Mouse (Mus musculus) embryonic facial prominence, embryonic 14.5 days (tissue): Measurements from ENCODE around the gene Gorasp1. TPM values are rescaled to one million over a fixed set of nuclear protein-coding genes. Genes with fewer than 3 reads are reported as not detected.

ENCODE experiments used
- ATAC-seq: fragments of 200-750 bp; cut with Nextera tagmentation; 2 replicates; pipeline ENCODE4 v1.8.0; 2017; ENCODE audit warnings: low read depth, moderate number of reproducible peaks, moderate TSS enrichment
- DNase-seq: peaks from one replicate; pipeline ENCODE4 v3.0.0-alpha.2; 2015; ENCODE audit warnings: low spot score
- H3K27ac ChIP-seq: fragments of 300-500 bp; sonication (generic); replicated peaks from 2 replicates; pipeline ENCODE4 v1.5.1; 2014; ENCODE audit warnings: low read depth, mild to moderate bottlenecking, low read length, moderate library complexity
- H3K27me3 ChIP-seq: fragments of 300-500 bp; sonication (generic); replicated peaks from 2 replicates; pipeline ENCODE4 v1.6.1; 2014; ENCODE audit warnings: low read length; ENCODE audit not compliant: control insufficient read depth, insufficient read depth
- H3K36me3 ChIP-seq: fragments of 300-500 bp; sonication (generic); 2 replicates; pipeline ENCODE4 v1.6.1; 2014; ENCODE audit warnings: low read length, mixed read lengths; ENCODE audit not compliant: control insufficient read depth, insufficient read depth
- H3K4me1 ChIP-seq: fragments of 300-500 bp; sonication (generic); 2 replicates; pipeline ENCODE4 v1.6.1; 2014; ENCODE audit warnings: antibody characterized with exemption, low read length; ENCODE audit not compliant: control insufficient read depth, insufficient read depth
- H3K4me2 ChIP-seq: fragments of 300-500 bp; sonication (generic); 2 replicates; pipeline ENCODE4 v1.6.1; 2014; ENCODE audit warnings: low read depth, mild to moderate bottlenecking, low read length, moderate library complexity, mixed read lengths
- H3K4me3 ChIP-seq: fragments of 300-500 bp; sonication (generic); 2 replicates; pipeline ENCODE4 v1.5.1; 2014; ENCODE audit warnings: low read depth, mild to moderate bottlenecking, low read length
- H3K9ac ChIP-seq: fragments of 300-500 bp; sonication (generic); 2 replicates; pipeline ENCODE4 v1.6.1; 2014; ENCODE audit warnings: low read depth, mild to moderate bottlenecking, low read length, moderate library complexity, mixed read lengths
- H3K9me3 ChIP-seq: fragments of 300-500 bp; sonication (generic); 2 replicates; pipeline ENCODE4 v1.6.1; 2016; ENCODE audit warnings: low read length; ENCODE audit not compliant: control insufficient read depth
- WGBS: fragments of 180-500 bp; shearing (Covaris S2); extraction: QIAGEN DNeasy Blood & Tissue Kit; methylation state at CpG from one replicate; pipeline ENCODE4 v1.1.7; 2014; 5-methylcytosine and 5-hydroxymethylcytosine counted together
- polyA plus RNA-seq: library from polyadenylated mRNA; unstranded; fragments of >200 nt; fragmentation: Nextera tagmentation; extraction: Ambion mirVana; gene quantifications from 2 replicates; pipeline ENCODE4 v1.2.1, GENCODE M21; 2014

Gorasp1 gene
- polyA plus RNA-seq, 1 experiment from 2014 or later: 29.9 TPM

GRCm38 (mm10) chr9:119975286-119975685, 37.9 kb upstream of the Gorasp1 start:
- WGBS: 95% methylated on average over 4 of the region's 4 CpGs
- Histone ChIP-seq H3K27me3 (no peaks in the 10 kb centered on the region), H3K4me1 (peaks cover 36% of the 10 kb centered on the region), H3K4me3 (no peak overlapping the region), H3K9ac (no peak overlapping the region), H3K4me2 (no peak overlapping the region), H3K9me3 (no peaks in the 10 kb centered on the region), H3K36me3 (peaks cover 35% of the 10 kb centered on the region), H3K27ac (no peak overlapping the region)
- no peak for DNase-seq
- no peak for ATAC-seq

- H3K9me3 ChIP-seq: no peaks in the 10 kb centered on the region
- no peaks in the 10 kb centered on the region for H3K27me3 ChIP-seq
- H3K4me1 ChIP-seq: peaks cover 32% of the 10 kb centered on the region
- DNase-seq: no peak
- no peak overlapping the region for H3K9ac ChIP-seq
- no peak overlapping the region for H3K4me2 ChIP-seq
- no peak overlapping the region for H3K27ac ChIP-seq
- WGBS: 79% methylated on average over 5 of the region's 5 CpGs
- ATAC-seq: no peak
- no peak overlapping the region for H3K4me3 ChIP-seq
- H3K36me3 ChIP-seq: peaks cover 35% of the 10 kb centered on the region
These were observed 37.2 kb upstream of the Gorasp1 start for GRCm38 (mm10) chr9:119974609-119975008.

GRCm38 (mm10) chr9:119973869-119974520, 36.6 kb upstream of the Gorasp1 start:
- Histone ChIP-seq H3K27ac (no peak overlapping the region), H3K36me3 (peaks cover 35% of the 10 kb centered on the region), H3K27me3 (no peaks in the 10 kb centered on the region), H3K4me1 (peaks cover 31% of the 10 kb centered on the region), H3K4me3 (no peak overlapping the region), H3K9me3 (no peaks in the 10 kb centered on the region), H3K4me2 (no peak overlapping the region), H3K9ac (no peak overlapping the region)
- WGBS: 93% methylated on average over 27 of the region's 27 CpGs
- no peak for DNase-seq
- ATAC-seq: no peak

- Histone ChIP-seq H3K9ac (no peak overlapping the region), H3K4me1 (peaks cover 24% of the 10 kb centered on the region), H3K4me3 (no peak overlapping the region), H3K4me2 (no peak overlapping the region), H3K27ac (no peak overlapping the region), H3K36me3 (peaks cover 35% of the 10 kb centered on the region), H3K9me3 (no peaks in the 10 kb centered on the region), H3K27me3 (no peaks in the 10 kb centered on the region)
- 93% methylated on average over 23 of the region's 23 CpGs for whole genome bisulfite sequencing
- no peak for DNase-seq
- ATAC-seq: no peak
These were observed 35.9 kb upstream of the Gorasp1 start for GRCm38 (mm10) chr9:119973281-119973680.

- no peak overlapping the region for H3K4me2 ChIP-seq
- peaks cover 17% of the 10 kb centered on the region for H3K4me1 ChIP-seq
- no peak overlapping the region for H3K9ac ChIP-seq
- no peak overlapping the region for H3K4me3 ChIP-seq
- ATAC-seq (no peak), DNase-seq (no peak)
- H3K9me3 ChIP-seq: no peaks in the 10 kb centered on the region
- WGBS: 83% methylated on average over 10 of the region's 12 CpGs
- H3K36me3 ChIP-seq: peaks cover 35% of the 10 kb centered on the region
- no peaks in the 10 kb centered on the region for H3K27me3 ChIP-seq
- no peak overlapping the region for H3K27ac ChIP-seq
These were observed 35.2 kb upstream of the Gorasp1 start for GRCm38 (mm10) chr9:119972582-119972981.

- 90% methylated on average over 8 of the region's 10 CpGs for WGBS
- peaks cover 13% of the 10 kb centered on the region for H3K4me1 ChIP-seq
- H3K4me3 ChIP-seq: no peak overlapping the region
- H3K9ac ChIP-seq: no peak overlapping the region
- ATAC-seq: no peak
- H3K27me3 ChIP-seq: no peaks in the 10 kb centered on the region
- H3K9me3 ChIP-seq: no peaks in the 10 kb centered on the region
- H3K27ac ChIP-seq: no peak overlapping the region
- no peak for DNase-seq
- H3K4me2 ChIP-seq: no peak overlapping the region
- H3K36me3 ChIP-seq: peaks cover 35% of the 10 kb centered on the region
These were observed 34.8 kb upstream of the Gorasp1 start for GRCm38 (mm10) chr9:119972166-119972565.

GRCm38 (mm10) chr9:119970763-119971656, 33.6 kb upstream of the Gorasp1 start:
- Histone ChIP-seq H3K4me3 (no peak overlapping the region), H3K27ac (no peak overlapping the region), H3K9me3 (no peaks in the 10 kb centered on the region), H3K4me1 (peaks cover 5% of the 10 kb centered on the region; the same call in 1 of the 2 replicates), H3K27me3 (no peaks in the 10 kb centered on the region), H3K4me2 (no peak overlapping the region), H3K36me3 (peaks cover 35% of the 10 kb centered on the region), H3K9ac (peak overlapping the region; percentile 11; the same call in 1 of the 2 replicates)
- WGBS: 70% methylated on average over 7 of the region's 7 CpGs
- peak; percentile 59; the same call in 1 of the 2 replicates for ATAC-seq
- DNase-seq: peak; percentile 53

- H3K4me1 ChIP-seq: peaks cover 5% of the 10 kb centered on the region; the same call in 1 of the 2 replicates
- H3K27ac ChIP-seq: no peak overlapping the region
- ATAC-seq (0 out of 2 replicates have a peak, but pooled peaks have one; percentile 5), DNase-seq (no peak)
- 43% methylated on average over 6 of the region's 6 CpGs for WGBS
- H3K27me3 ChIP-seq: no peaks in the 10 kb centered on the region
- H3K36me3 ChIP-seq: peaks cover 35% of the 10 kb centered on the region
- peak overlapping the region; percentile 11; the same call in 1 of the 2 replicates for H3K9ac ChIP-seq
- H3K4me2 ChIP-seq: no peak overlapping the region
- no peak overlapping the region for H3K4me3 ChIP-seq
- no peaks in the 10 kb centered on the region for H3K9me3 ChIP-seq
These were observed 32.9 kb upstream of the Gorasp1 start for GRCm38 (mm10) chr9:119970221-119970620.
